Mouse (Mus musculus) hindlimb bud, embryonic 11.5 days (tissue): ENCODE data around the gene Luc7l3.
A peak's percentile ranks its signal among the peaks of the same experiment; 100 is the strongest.

Source experiments
- DNase-seq: peaks from one replicate; pipeline ENCODE4 v3.0.0-alpha.2; 2012; ENCODE audit warnings: low read depth, low spot score; ENCODE audit errors: extremely low spot score

Gene Luc7l3

GRCm38 (mm10) chr11:94339732-94340585 is 18.2 kb upstream of the Luc7l3 start:
- no peak for DNase-seq

GRCm38 (mm10) chr11:94338347-94338746 is 16.6 kb upstream of the Luc7l3 start:
- no peak for DNase-seq

- no peak for DNase-seq
Observed at GRCm38 (mm10) chr11:94336551-94336950, 14.8 kb upstream of the Luc7l3 start.

GRCm38 (mm10) chr11:94334386-94334968 is 12.7 kb upstream of the Luc7l3 start:
- DNase-seq = no peak

- DNase-seq = no peak
Observed at GRCm38 (mm10) chr11:94332726-94333125, 10.9 kb upstream of the Luc7l3 start.

- no peak for DNase-seq
Observed at GRCm38 (mm10) chr11:94330211-94330610, 8.4 kb upstream of the Luc7l3 start.

GRCm38 (mm10) chr11:94329270-94329891 is 7.6 kb upstream of the Luc7l3 start:
- DNase-seq = no peak

GRCm38 (mm10) chr11:94328644-94329025 is 6.8 kb upstream of the Luc7l3 start:
- DNase-seq = no peak

GRCm38 (mm10) chr11:94327693-94328643 is 6.2 kb upstream of the Luc7l3 start, which contains the start of gene Ankrd40:
Gene Ankrd40, plus strand, starts transcription at chr11:94328001.
- DNase-seq = peak; percentile 78

- no peak for DNase-seq
Observed at GRCm38 (mm10) chr11:94326961-94327411, 5.2 kb upstream of the Luc7l3 start.

GRCm38 (mm10) chr11:94324618-94325017 is 2.8 kb upstream of the Luc7l3 start:
- no peak for DNase-seq

- no peak for DNase-seq
Observed at GRCm38 (mm10) chr11:94323271-94323925, 1.6 kb upstream of the Luc7l3 start.

- no peak for DNase-seq
Observed at GRCm38 (mm10) chr11:94322636-94323035, 848 bp upstream of the Luc7l3 start.

GRCm38 (mm10) chr11:94320969-94321930 is 538 bp downstream of the Luc7l3 start:
- DNase-seq = no peak

GRCm38 (mm10) chr11:94318056-94318455 is 3.7 kb downstream of the Luc7l3 start:
- no peak for DNase-seq

GRCm38 (mm10) chr11:94317515-94317914 is 4.3 kb downstream of the Luc7l3 start:
- DNase-seq = no peak

GRCm38 (mm10) chr11:94317014-94317413 is 4.8 kb downstream of the Luc7l3 start:
- DNase-seq = no peak

GRCm38 (mm10) chr11:94316528-94316927 is 5.3 kb downstream of the Luc7l3 start:
- DNase-seq = no peak

GRCm38 (mm10) chr11:94315308-94315707 is 6.5 kb downstream of the Luc7l3 start:
- DNase-seq = no peak
